ENCODE assay signal across 23 mouse cellular contexts in genomic region chr5:121519758-121520157, GRCm38 (mm10). TPM values are rescaled to one million over a fixed set of nuclear protein-coding genes. Genes with fewer than 3 reads are reported as not detected.
"Had no signal": no experiment of that assay in that cellular context is flagged by ENCODE, and none has a peak within 500 bp of the region (broad histone marks: within the 10 kb centered on the region; RNA-seq: fewer than 3 reads in every experiment).

No protein-coding gene starts in this region.

RNA-seq across cellular contexts. Expression of gene Adam1b, which starts 16.5 kb away (rescaled TPM):
- total RNA-seq: left cerebral cortex, adult 8-10 months; left cerebral cortex, postnatal 14 days; left cerebral cortex, postnatal 4 days had no signal
- polyA plus RNA-seq: intestine, embryonic 16.5 days; liver, embryonic 12.5 days; liver, embryonic 16.5 days; lung, embryonic 14.5 days; macrophage; midbrain, embryonic 10.5 days; midbrain, embryonic 13.5 days; midbrain, embryonic 16.5 days; neural tube, embryonic 13.5 days; small intestine, adult 2 months; thymus, adult 2 months; urinary bladder, adult 2 months had no signal

RNA-seq across cellular contexts. Expression of gene Gm42878, which starts 25.5 kb away (rescaled TPM):
- total RNA-seq: layer of hippocampus, adult 18-20 months; layer of hippocampus, postnatal 14 days; left cerebral cortex, adult 8-10 months; left cerebral cortex, postnatal 14 days; left cerebral cortex, postnatal 4 days had no signal
- polyA plus RNA-seq: intestine, embryonic 16.5 days; kidney, embryonic 16.5 days; limb, embryonic 12.5 days; limb, embryonic 15.5 days; liver, embryonic 12.5 days; liver, embryonic 16.5 days; lung, embryonic 14.5 days; lung, postnatal 0 days; midbrain, embryonic 10.5 days; midbrain, embryonic 13.5 days; midbrain, embryonic 16.5 days; neural tube, embryonic 13.5 days; small intestine, adult 2 months; spleen, adult 2 months; stomach, embryonic 16.5 days; thymus, adult 2 months had no signal
